8 mouse cellular contexts compared by ENCODE assay signal in genomic region chr8:86908536-86908935, GRCm38 (mm10). TPM values are rescaled to one million over a fixed set of nuclear protein-coding genes. Genes with fewer than 3 reads are reported as not detected.
DNase-seq lines count a peak whose midpoint lies in the region; ATAC-seq and TF ChIP-seq lines count a peak whose summit lies in the region.

No protein-coding gene starts in this region.

- no peak for TF ChIP-seq EP300 in stomach, postnatal 0 days (optimal IDR thresholded peaks at IDR 0.05)

- TF ChIP-seq CTCF in stomach, postnatal 0 days (IDR thresholded peaks at IDR 0.05; ENCODE audit: low read depth), result peak; percentile 92

- H3K4me1 ChIP-seq in heart, embryonic 11.5 days (ENCODE audit: control insufficient read depth, insufficient read depth, low read length), result no peaks in the 10 kb centered on the region
- H3K4me1 ChIP-seq in stomach, postnatal 0 days (replicated peaks; ENCODE audit: control insufficient read depth, insufficient read depth), result no peaks in the 10 kb centered on the region

- H3K4me3 ChIP-seq in heart, embryonic 11.5 days (ENCODE audit: low read depth, low read length), result no peak overlapping the region
- H3K4me3 ChIP-seq in stomach, postnatal 0 days (ENCODE audit: low read depth, low read length), result no peak overlapping the region

- H3K27ac ChIP-seq in heart, embryonic 11.5 days (ENCODE audit: low read depth, low read length), result no peak overlapping the region
- no peak overlapping the region for H3K27ac ChIP-seq in stomach, postnatal 0 days (replicated peaks)

- H3K27me3 ChIP-seq in heart, embryonic 11.5 days (ENCODE audit: control insufficient read depth, insufficient read depth, low read length), result 0 out of 2 replicates have a peak, but pooled peaks cover 2% of the 10 kb centered on the region
- no peaks in the 10 kb centered on the region for H3K27me3 ChIP-seq in stomach, postnatal 0 days (ENCODE audit: control insufficient read depth, insufficient read depth, low read length)

- no peak for ATAC-seq in heart, embryonic 11.5 days (replicated peaks; ENCODE audit: insufficient number of reproducible peaks, low FRiP score, low TSS enrichment)
- ATAC-seq in granulocyte monocyte progenitor cell, adult 5-6 weeks (replicated peaks; ENCODE audit: poor library complexity, severe bottlenecking), result peak; percentile 83
- peak; percentile 93 for ATAC-seq in megakaryocyte progenitor cell, adult 5-6 weeks (replicated peaks; ENCODE audit: poor library complexity)
- no peak for ATAC-seq in stomach, postnatal 0 days (ENCODE audit: low FRiP score, low TSS enrichment)

- no peaks in the 10 kb centered on the region for H3K36me3 ChIP-seq in heart, embryonic 11.5 days (ENCODE audit: control insufficient read depth, insufficient read depth, low read length)
- no peaks in the 10 kb centered on the region for H3K36me3 ChIP-seq in stomach, postnatal 0 days (ENCODE audit: control insufficient read depth, insufficient read depth, low read length)

- WGBS in heart, embryonic 11.5 days (ENCODE audit: insufficient replicate concordance), result 16% methylated on average over 6 of the region's 6 CpGs
- 16% methylated on average over 6 of the region's 6 CpGs for WGBS in stomach, postnatal 0 days

- no peaks in the 10 kb centered on the region for H3K9me3 ChIP-seq in heart, embryonic 11.5 days (replicated peaks; ENCODE audit: control insufficient read depth, low read length)
- H3K9me3 ChIP-seq in stomach, postnatal 0 days (ENCODE audit: control insufficient read depth, low read length), result no peaks in the 10 kb centered on the region

- DNase-seq in heart, adult 8-10 months (ENCODE audit: low spot score), result peak; percentile 61
- DNase-seq in NIH3T3 (ENCODE audit: low read depth), result peak; percentile 91
- peak; percentile 85 to 88 for DNase-seq in cerebellum, postnatal 14 days
- DNase-seq in layer of hippocampus, postnatal 25 days (ENCODE audit: extremely low spot score in 1 of 2, low spot score in 1 of 2), result peak; percentile 59 to 88
- DNase-seq in stomach, postnatal 0 days (ENCODE audit: low spot score), result peak; percentile 79

- H3K9ac ChIP-seq in heart, embryonic 11.5 days (ENCODE audit: low read depth, low read length), result no peak overlapping the region
- no peak overlapping the region for H3K9ac ChIP-seq in stomach, postnatal 0 days (ENCODE audit: low read length)

- H3K4me2 ChIP-seq in heart, embryonic 11.5 days, result no peak overlapping the region
- H3K4me2 ChIP-seq in stomach, postnatal 0 days (replicated peaks; ENCODE audit: low read depth), result no peak overlapping the region

RNA-seq across cellular contexts. Expression of gene N4bp1, which starts 23.5 kb away (rescaled TPM):
- 10 to 100 TPM; 15.8 to 17.9 (median 16.3) TPM for total RNA-seq in heart, adult 8-10 months (2022)
- polyA plus RNA-seq in heart, embryonic 11.5 days (2014; fragmentation: Nextera tagmentation; extraction: Ambion mirVana), result 7.2 and 9.6 TPM in 2 replicates
- 19.3 and 26.1 TPM in 2 replicates for total RNA-seq in granulocyte monocyte progenitor cell, adult 5-6 weeks (2014; fragmentation: Nextera tagmentation)
- 18.1 and 19.1 TPM in 2 replicates for total RNA-seq in granulocyte monocyte progenitor cell, adult 5-6 weeks (2017)
- total RNA-seq in layer of hippocampus, postnatal 25 days (2021), result 10 to 100 TPM; 32.5 to 34.8 TPM
- total RNA-seq in megakaryocyte progenitor cell, adult 5-6 weeks (2015), result 21.9 and 24.0 TPM in 2 replicates
- total RNA-seq in megakaryocyte progenitor cell, adult 5-6 weeks (2017), result 15.8 and 19.6 TPM in 2 replicates
- polyA plus RNA-seq in stomach, postnatal 0 days (2015; fragmentation: Nextera tagmentation; extraction: Ambion mirVana), result 6.5 and 6.6 TPM in 2 replicates

Comparison
In these comparisons a context has a peak if more than half of its experiments do, and no peak if none do; other contexts are left out.
1. ATAC-seq: peak in granulocyte monocyte progenitor cell, adult 5-6 weeks (single experiment) and megakaryocyte progenitor cell, adult 5-6 weeks (single experiment); none in heart, embryonic 11.5 days (single experiment) and stomach, postnatal 0 days (single experiment).
2. Peak in every context shown above with its lines, with median percentiles within 50 percentile points of each other: DNase-seq.